ENCODE assay signal across 11 mouse cellular contexts in the genomic region with DNA sequence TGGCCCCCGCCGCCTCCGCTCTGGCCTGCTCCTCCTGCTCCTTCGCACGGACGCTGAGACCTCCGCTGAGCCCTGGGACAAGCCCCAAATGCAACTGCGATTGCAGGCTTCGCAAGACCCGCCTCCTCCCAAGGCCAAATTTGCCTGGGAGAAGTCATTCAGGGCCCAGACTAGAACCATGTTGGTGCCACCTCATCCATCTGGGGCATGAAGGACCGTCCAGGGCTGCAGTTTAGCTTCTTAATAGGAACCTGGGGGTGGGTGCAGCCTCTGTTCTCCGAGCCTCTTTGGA. TPM values are rescaled to one million over a fixed set of nuclear protein-coding genes. Genes with fewer than 3 reads are reported as not detected.
DNase-seq lines count a peak whose midpoint lies in the region; ATAC-seq lines count a peak whose summit lies in the region.
"Had no signal": no experiment of that assay in that cellular context is flagged by ENCODE, and none has a peak within 500 bp of the region (broad histone marks: within the 10 kb centered on the region; RNA-seq: fewer than 3 reads in every experiment).

No protein-coding gene starts in this region.

- no peak overlapping the region for H3K9ac ChIP-seq in forebrain, embryonic 14.5 days (ENCODE audit: low read length)
- peak overlapping the region; percentile 48 for H3K9ac ChIP-seq in lung, embryonic 16.5 days (ENCODE audit: low read length)
- H3K9ac ChIP-seq in hindbrain, embryonic 12.5 days = peak overlapping the region; percentile 5; the same call in 1 of the 2 replicates
- H3K9ac ChIP-seq in neural tube, embryonic 12.5 days = no peak overlapping the region
- H3K9ac ChIP-seq: liver, embryonic 13.5 days had no signal

- H3K9me3 ChIP-seq in forebrain, embryonic 10.5 days = no peaks in the 10 kb centered on the region
- no peaks in the 10 kb centered on the region for H3K9me3 ChIP-seq in forebrain, embryonic 14.5 days (replicated peaks; ENCODE audit: control insufficient read depth, low read length)
- no peaks in the 10 kb centered on the region for H3K9me3 ChIP-seq in lung, embryonic 16.5 days (ENCODE audit: control insufficient read depth, low read length)
- no peaks in the 10 kb centered on the region for H3K9me3 ChIP-seq in hindbrain, embryonic 12.5 days (replicated peaks)
- H3K9me3 ChIP-seq in neural tube, embryonic 12.5 days = no peaks in the 10 kb centered on the region
- H3K9me3 ChIP-seq: liver, embryonic 13.5 days had no signal

- H3K4me3 ChIP-seq in forebrain, embryonic 10.5 days = peak overlapping the region; percentile 50
- no peak overlapping the region for H3K4me3 ChIP-seq in forebrain, embryonic 14.5 days (ENCODE audit: low read depth, low read length)
- H3K4me3 ChIP-seq in lung, embryonic 16.5 days (ENCODE audit: low read length) = peak overlapping the region; percentile 60
- peak overlapping the region; percentile 12; the same call in 1 of the 2 replicates for H3K4me3 ChIP-seq in hindbrain, embryonic 12.5 days
- H3K4me3 ChIP-seq in neural tube, embryonic 12.5 days = peak overlapping the region; percentile 17
- H3K4me3 ChIP-seq: liver, embryonic 13.5 days had no signal

- no peak overlapping the region for H3K4me2 ChIP-seq in forebrain, embryonic 14.5 days (ENCODE audit: low read length)
- H3K4me2 ChIP-seq in lung, embryonic 16.5 days (ENCODE audit: low read depth, low read length) = peak overlapping the region; percentile 82
- H3K4me2 ChIP-seq in hindbrain, embryonic 12.5 days (replicated peaks) = peak overlapping the region; percentile 18
- H3K4me2 ChIP-seq in neural tube, embryonic 12.5 days (replicated peaks) = peak overlapping the region; percentile 23; the same call in 1 of the 2 replicates
- H3K4me2 ChIP-seq: liver, embryonic 13.5 days had no signal

- no peaks in the 10 kb centered on the region for H3K36me3 ChIP-seq in forebrain, embryonic 10.5 days (replicated peaks)
- H3K36me3 ChIP-seq in forebrain, embryonic 14.5 days (ENCODE audit: control insufficient read depth, insufficient read depth, low read length) = no peaks in the 10 kb centered on the region
- no peaks in the 10 kb centered on the region for H3K36me3 ChIP-seq in lung, embryonic 16.5 days (ENCODE audit: control insufficient read depth, insufficient read depth, low read length)
- H3K36me3 ChIP-seq in hindbrain, embryonic 12.5 days = no peaks in the 10 kb centered on the region
- H3K36me3 ChIP-seq in neural tube, embryonic 12.5 days = no peaks in the 10 kb centered on the region
- H3K36me3 ChIP-seq: liver, embryonic 13.5 days had no signal

- DNase-seq in forebrain, embryonic 10.5 days (ENCODE audit: extremely low spot score, low spot score) = no peak
- no peak for DNase-seq in forebrain, embryonic 14.5 days (ENCODE audit: low spot score)
- DNase-seq in lung, postnatal 10 days = no peak
- no peak for DNase-seq in cerebellum, adult 9-11 months
- DNase-seq: liver, embryonic 13.5 days; right cerebral cortex, postnatal 4 days had no signal

- peak overlapping the region; percentile 59; the same call in 1 of the 2 replicates for H3K27ac ChIP-seq in forebrain, embryonic 10.5 days
- no peak overlapping the region for H3K27ac ChIP-seq in forebrain, embryonic 14.5 days (ENCODE audit: low read depth, low read length)
- no peak overlapping the region for H3K27ac ChIP-seq in lung, embryonic 16.5 days (ENCODE audit: low read length)
- H3K27ac ChIP-seq in hindbrain, embryonic 12.5 days = no peak overlapping the region
- no peak overlapping the region for H3K27ac ChIP-seq in neural tube, embryonic 12.5 days
- H3K27ac ChIP-seq: liver, embryonic 13.5 days had no signal

- 6% methylated on average over 12 of the region's 12 CpGs for WGBS in forebrain, embryonic 10.5 days
- WGBS in forebrain, embryonic 14.5 days = 3% methylated on average over 11 of the region's 12 CpGs
- WGBS in lung, embryonic 16.5 days = 16% methylated on average over 12 of the region's 12 CpGs
- WGBS in hindbrain, embryonic 12.5 days = 5% methylated on average over 12 of the region's 12 CpGs
- WGBS in neural tube, embryonic 12.5 days = 5% methylated on average over 12 of the region's 12 CpGs

- H3K4me1 ChIP-seq in forebrain, embryonic 10.5 days = peaks cover 69% of the 10 kb centered on the region
- H3K4me1 ChIP-seq in forebrain, embryonic 14.5 days (ENCODE audit: control insufficient read depth, insufficient read depth, low read length) = 0 out of 2 replicates have a peak, but pooled peaks cover 3% of the 10 kb centered on the region
- H3K4me1 ChIP-seq in lung, embryonic 16.5 days (replicated peaks; ENCODE audit: control insufficient read depth, insufficient read depth, low read length) = peaks cover 15% of the 10 kb centered on the region
- H3K4me1 ChIP-seq in hindbrain, embryonic 12.5 days = peaks cover 37% of the 10 kb centered on the region
- peaks cover 38% of the 10 kb centered on the region for H3K4me1 ChIP-seq in neural tube, embryonic 12.5 days

- ATAC-seq in forebrain, embryonic 14.5 days = no peak
- no peak for ATAC-seq in lung, embryonic 16.5 days (ENCODE audit: low read depth)
- no peak for ATAC-seq in hindbrain, embryonic 12.5 days (ENCODE audit: low FRiP score)
- no peak for ATAC-seq in neural tube, embryonic 12.5 days (ENCODE audit: low FRiP score, low read depth)
- no peak for ATAC-seq in frontal cortex, adult (ENCODE audit: low TSS enrichment)

- H3K27me3 ChIP-seq in forebrain, embryonic 10.5 days (ENCODE audit: poor library complexity, severe bottlenecking) = peaks cover 100% of the 10 kb centered on the region
- peaks cover 99% of the 10 kb centered on the region for H3K27me3 ChIP-seq in forebrain, embryonic 14.5 days (replicated peaks; ENCODE audit: control insufficient read depth, insufficient read depth, low read length)
- peaks cover 66% of the 10 kb centered on the region for H3K27me3 ChIP-seq in lung, embryonic 16.5 days (ENCODE audit: control insufficient read depth, insufficient read depth, low read depth, low read length)
- H3K27me3 ChIP-seq in hindbrain, embryonic 12.5 days = peaks cover 100% of the 10 kb centered on the region
- H3K27me3 ChIP-seq in neural tube, embryonic 12.5 days (replicated peaks) = peaks cover 99% of the 10 kb centered on the region

RNA-seq across cellular contexts. Expression of a gene that starts 2.8 kb away (rescaled TPM):
- 34.1 and 48.4 TPM in 2 replicates for polyA plus RNA-seq in forebrain, embryonic 10.5 days (2016; fragmentation: Nextera tagmentation; extraction: Ambion mirVana)
- polyA plus RNA-seq in forebrain, embryonic 14.5 days (2014; fragmentation: Nextera tagmentation; extraction: Ambion mirVana) = 1.7 and 3.2 TPM in 2 replicates
- 166 and 169 TPM in 2 replicates for polyA plus RNA-seq in lung, embryonic 16.5 days (2015; fragmentation: Nextera tagmentation; extraction: Ambion mirVana)
- 3.3 and 4.2 TPM in 2 replicates for polyA plus RNA-seq in hindbrain, embryonic 12.5 days (2016; fragmentation: Nextera tagmentation; extraction: Ambion mirVana)
- 1.9 and 4.5 TPM in 2 replicates for polyA plus RNA-seq in neural tube, embryonic 12.5 days (2016; fragmentation: Nextera tagmentation; extraction: Ambion mirVana)

RNA-seq across cellular contexts. Expression of a gene that starts 8.6 kb away (rescaled TPM):
- 16.7 and 19.5 TPM in 2 replicates for polyA plus RNA-seq in forebrain, embryonic 10.5 days (2016; fragmentation: Nextera tagmentation; extraction: Ambion mirVana)
- 84.4 and 87.4 TPM in 2 replicates for polyA plus RNA-seq in forebrain, embryonic 14.5 days (2014; fragmentation: Nextera tagmentation; extraction: Ambion mirVana)
- polyA plus RNA-seq in lung, embryonic 16.5 days (2015; fragmentation: Nextera tagmentation; extraction: Ambion mirVana) = 5.6 and 7.0 TPM in 2 replicates
- 27.0 and 29.2 TPM in 2 replicates for polyA plus RNA-seq in hindbrain, embryonic 12.5 days (2016; fragmentation: Nextera tagmentation; extraction: Ambion mirVana)
- polyA plus RNA-seq in neural tube, embryonic 12.5 days (2016; fragmentation: Nextera tagmentation; extraction: Ambion mirVana) = 37.9 and 38.3 TPM in 2 replicates
- polyA plus RNA-seq: heart, postnatal 0 days had no signal

RNA-seq across cellular contexts. Expression of a gene that starts 10.8 kb away (rescaled TPM):
- 126 and 136 TPM in 2 replicates for polyA plus RNA-seq in forebrain, embryonic 10.5 days (2016; fragmentation: Nextera tagmentation; extraction: Ambion mirVana)
- polyA plus RNA-seq in forebrain, embryonic 14.5 days (2014; fragmentation: Nextera tagmentation; extraction: Ambion mirVana) = 174 and 199 TPM in 2 replicates
- 125 and 133 TPM in 2 replicates for polyA plus RNA-seq in lung, embryonic 16.5 days (2015; fragmentation: Nextera tagmentation; extraction: Ambion mirVana)
- polyA plus RNA-seq in hindbrain, embryonic 12.5 days (2016; fragmentation: Nextera tagmentation; extraction: Ambion mirVana) = 118 TPM in 2 replicates
- polyA plus RNA-seq in neural tube, embryonic 12.5 days (2016; fragmentation: Nextera tagmentation; extraction: Ambion mirVana) = 123 and 135 TPM in 2 replicates

RNA-seq across cellular contexts. Expression of a gene that starts 14.9 kb away (rescaled TPM):
- 879 and 899 TPM in 2 replicates for polyA plus RNA-seq in forebrain, embryonic 10.5 days (2016; fragmentation: Nextera tagmentation; extraction: Ambion mirVana)
- polyA plus RNA-seq in forebrain, embryonic 14.5 days (2014; fragmentation: Nextera tagmentation; extraction: Ambion mirVana) = 709 and 911 TPM in 2 replicates
- 917 and 987 TPM in 2 replicates for polyA plus RNA-seq in lung, embryonic 16.5 days (2015; fragmentation: Nextera tagmentation; extraction: Ambion mirVana)
- polyA plus RNA-seq in hindbrain, embryonic 12.5 days (2016; fragmentation: Nextera tagmentation; extraction: Ambion mirVana) = 633 and 755 TPM in 2 replicates
- 766 and 781 TPM in 2 replicates for polyA plus RNA-seq in neural tube, embryonic 12.5 days (2016; fragmentation: Nextera tagmentation; extraction: Ambion mirVana)

RNA-seq across cellular contexts. Expression of a gene that starts 18.9 kb away (rescaled TPM):
- 19.9 and 20.2 TPM in 2 replicates for polyA plus RNA-seq in forebrain, embryonic 10.5 days (2016; fragmentation: Nextera tagmentation; extraction: Ambion mirVana)
- 19.3 and 19.6 TPM in 2 replicates for polyA plus RNA-seq in forebrain, embryonic 14.5 days (2014; fragmentation: Nextera tagmentation; extraction: Ambion mirVana)
- polyA plus RNA-seq in lung, embryonic 16.5 days (2015; fragmentation: Nextera tagmentation; extraction: Ambion mirVana) = 28.8 and 29.4 TPM in 2 replicates
- polyA plus RNA-seq in hindbrain, embryonic 12.5 days (2016; fragmentation: Nextera tagmentation; extraction: Ambion mirVana) = 22.2 and 23.9 TPM in 2 replicates
- 20.4 and 22.5 TPM in 2 replicates for polyA plus RNA-seq in neural tube, embryonic 12.5 days (2016; fragmentation: Nextera tagmentation; extraction: Ambion mirVana)

Comparison
In these comparisons a context has a peak if more than half of its experiments do, and no peak if none do; other contexts are left out.
1. H3K9ac ChIP-seq: peak in lung, embryonic 16.5 days (single experiment) and hindbrain, embryonic 12.5 days (single experiment); none in forebrain, embryonic 14.5 days (single experiment) and neural tube, embryonic 12.5 days (single experiment).